Mouse (Mus musculus) frontal cortex, postnatal 10 days (tissue): ENCODE data around the gene Sema4a.

Source experiments
- DNase-seq, 2 experiments: peaks; one replicate each; pipeline ENCODE4 v3.0.0; 2022; ENCODE audit warnings: low spot score in 2 of 2, mixed read lengths in 1 of 2

Sema4a gene

GRCm38 (mm10) chr3:88460983-88461696 lies at the start of gene Sema4a:
Gene Sema4a, minus strand, starts transcription at chr3:88461182.
- peak in 1 of 2 experiments; percentile 68 for DNase-seq

GRCm38 (mm10) chr3:88509692-88510420 lies 48.9 kb upstream of the Sema4a start, which contains the start of gene Lmna:
Gene Lmna, minus strand, starts transcription at chr3:88509956.
- peak; percentile 89 to 94 for DNase-seq

- no peak for DNase-seq
Observed at GRCm38 (mm10) chr3:88509250-88509649, 48.3 kb upstream of the Sema4a start.

GRCm38 (mm10) chr3:88505765-88506164 lies 44.8 kb upstream of the Sema4a start:
- DNase-seq, result no peak

GRCm38 (mm10) chr3:88505081-88505480 lies 44.1 kb upstream of the Sema4a start:
- DNase-seq, result no peak

- no peak for DNase-seq
Observed at GRCm38 (mm10) chr3:88503881-88504746, 43.1 kb upstream of the Sema4a start.

- no peak for DNase-seq
Observed at GRCm38 (mm10) chr3:88503505-88503863, 42.5 kb upstream of the Sema4a start.

- DNase-seq, result peak; percentile 82 to 85
Observed at GRCm38 (mm10) chr3:88502641-88503504, 41.9 kb upstream of the Sema4a start.

- DNase-seq, result no peak
Observed at GRCm38 (mm10) chr3:88502031-88502571, 41.1 kb upstream of the Sema4a start.

GRCm38 (mm10) chr3:88501366-88502030 lies 40.5 kb upstream of the Sema4a start:
- DNase-seq, result no peak

GRCm38 (mm10) chr3:88500655-88501365 lies 39.8 kb upstream of the Sema4a start:
- no peak for DNase-seq

GRCm38 (mm10) chr3:88500087-88500486 lies 39.1 kb upstream of the Sema4a start:
- DNase-seq, result no peak

GRCm38 (mm10) chr3:88499580-88499979 lies 38.6 kb upstream of the Sema4a start:
- DNase-seq, result no peak

- no peak for DNase-seq
Observed at GRCm38 (mm10) chr3:88495741-88496415, 34.9 kb upstream of the Sema4a start.

- DNase-seq, result peak in 1 of 2 experiments; percentile 57
Observed at GRCm38 (mm10) chr3:88494836-88495628, 34.0 kb upstream of the Sema4a start.

GRCm38 (mm10) chr3:88493706-88494582 lies 33.0 kb upstream of the Sema4a start:
- DNase-seq, result no peak

GRCm38 (mm10) chr3:88487396-88487795 lies 26.4 kb upstream of the Sema4a start:
- DNase-seq, result no peak
